Mouse (Mus musculus) neural tube, embryonic 13.5 days (tissue): ENCODE measurements around the gene Dnajb12. TPM values are rescaled to one million over a fixed set of nuclear protein-coding genes. Genes with fewer than 3 reads are reported as not detected.

Source experiments
- ATAC-seq: fragments of 200-750 bp; cut with Nextera tagmentation; 2 replicates; pipeline ENCODE4 v1.8.0; 2017; ENCODE audit warnings: low read depth, mild to moderate bottlenecking, moderate TSS enrichment, moderate library complexity
- H3K27ac ChIP-seq: fragments of 300-500 bp; sonication (generic); replicated peaks from 2 replicates; pipeline ENCODE4 v1.5.1; 2015; ENCODE audit warnings: moderate library complexity, mild to moderate bottlenecking, inconsistent platforms
- H3K27me3 ChIP-seq: fragments of 300-500 bp; sonication (generic); 2 replicates; pipeline ENCODE4 v1.6.1; 2015; ENCODE audit warnings: mild to moderate bottlenecking, inconsistent platforms
- H3K36me3 ChIP-seq: fragments of 300-500 bp; sonication (generic); 2 replicates; pipeline ENCODE4 v1.6.1; 2015; ENCODE audit warnings: mild to moderate bottlenecking, inconsistent platforms
- H3K4me1 ChIP-seq: fragments of 300-500 bp; sonication (generic); replicated peaks from 2 replicates; pipeline ENCODE4 v1.6.1; 2015; ENCODE audit warnings: inconsistent platforms
- H3K4me2 ChIP-seq: fragments of 300-500 bp; sonication (generic); 2 replicates; pipeline ENCODE4 v1.6.1; 2015; ENCODE audit warnings: inconsistent platforms, mild to moderate bottlenecking, moderate library complexity
- H3K4me3 ChIP-seq: fragments of 300-500 bp; sonication (generic); 2 replicates; pipeline ENCODE4 v1.5.1; 2015; ENCODE audit warnings: mild to moderate bottlenecking, inconsistent platforms
- H3K9ac ChIP-seq: fragments of 300-500 bp; sonication (generic); 2 replicates; pipeline ENCODE4 v1.6.1; 2015; ENCODE audit warnings: moderate library complexity, mild to moderate bottlenecking, inconsistent platforms
- H3K9me3 ChIP-seq: fragments of 300-500 bp; sonication (generic); 2 replicates; pipeline ENCODE4 v1.6.1; 2016; ENCODE audit warnings: inconsistent platforms
- WGBS: fragments of 180-500 bp; shearing (Covaris S2); methylation state at CpG from one replicate; pipeline ENCODE4 v1.1.7; 2015; 5-methylcytosine and 5-hydroxymethylcytosine counted together
- polyA plus RNA-seq: library from polyadenylated mRNA; unstranded; fragments of >200 nt; fragmentation: Nextera tagmentation; extraction: Ambion mirVana; gene quantifications from 2 replicates; pipeline ENCODE4 v1.2.1, GENCODE M21; 2015

Dnajb12 gene
- polyA plus RNA-seq, 1 experiment from 2014 or later, result 20.4 TPM

GRCm38 (mm10) chr10:59911091-59911490 lies 31.7 kb downstream of the Dnajb12 start:
- Histone ChIP-seq H3K27ac (peak overlapping the region; percentile 54; the same call in 1 of the 2 replicates), H3K9ac (peak overlapping the region; percentile 58), H3K9me3 (no peaks in the 10 kb centered on the region), H3K27me3 (no peaks in the 10 kb centered on the region), H3K4me3 (0 out of 2 replicates have a peak overlapping the region, but pooled peaks have one; percentile 6), H3K4me2 (peak overlapping the region; percentile 48), H3K4me1 (peaks cover 56% of the 10 kb centered on the region), H3K36me3 (no peaks in the 10 kb centered on the region)
- ATAC-seq, result no peak
- 36% methylated on average over 6 of the region's 6 CpGs for WGBS

- WGBS, result 3% methylated on average over 25 of the region's 25 CpGs
- 0 out of 2 replicates have a peak overlapping the region, but pooled peaks have one; percentile 6 for H3K4me3 ChIP-seq
- peaks cover 62% of the 10 kb centered on the region for H3K4me1 ChIP-seq
- H3K27ac ChIP-seq, result peak overlapping the region; percentile 33; the same call in 1 of the 2 replicates
- H3K36me3 ChIP-seq, result no peaks in the 10 kb centered on the region
- H3K27me3 ChIP-seq, result no peaks in the 10 kb centered on the region
- H3K9ac ChIP-seq, result peak overlapping the region; percentile 58
- peak overlapping the region; percentile 48 for H3K4me2 ChIP-seq
- no peaks in the 10 kb centered on the region for H3K9me3 ChIP-seq
- 0 out of 2 replicates have a peak, but pooled peaks have one; percentile 18 for ATAC-seq
These were observed 32.3 kb downstream of the Dnajb12 start for GRCm38 (mm10) chr10:59911561-59912198.

- Histone ChIP-seq H3K4me1 (peaks cover 40% of the 10 kb centered on the region), H3K9ac (no peak overlapping the region), H3K36me3 (no peaks in the 10 kb centered on the region), H3K27me3 (no peaks in the 10 kb centered on the region), H3K4me2 (no peak overlapping the region), H3K27ac (no peak overlapping the region; the same call in 1 of the 2 replicates), H3K4me3 (no peak overlapping the region), H3K9me3 (no peaks in the 10 kb centered on the region)
- ATAC-seq, result no peak
- WGBS, result 96% methylated on average over 8 of the region's 8 CpGs
These were observed 36.0 kb downstream of the Dnajb12 start for GRCm38 (mm10) chr10:59915196-59915962.

GRCm38 (mm10) chr10:59916159-59916558 lies 36.8 kb downstream of the Dnajb12 start:
- Histone ChIP-seq H3K4me3 (peak overlapping the region; percentile 9), H3K9ac (peak overlapping the region; percentile 49), H3K36me3 (no peaks in the 10 kb centered on the region), H3K27ac (peak overlapping the region; percentile 70), H3K9me3 (no peaks in the 10 kb centered on the region), H3K4me2 (peak overlapping the region; percentile 49), H3K4me1 (peaks cover 42% of the 10 kb centered on the region), H3K27me3 (no peaks in the 10 kb centered on the region)
- 18% methylated on average over 4 of the region's 4 CpGs for WGBS
- ATAC-seq, result no peak

- Histone ChIP-seq H3K4me3 (peak overlapping the region; percentile 9), H3K9me3 (no peaks in the 10 kb centered on the region), H3K36me3 (no peaks in the 10 kb centered on the region), H3K4me1 (peaks cover 42% of the 10 kb centered on the region), H3K9ac (peak overlapping the region; percentile 49), H3K27me3 (no peaks in the 10 kb centered on the region), H3K27ac (peak overlapping the region; percentile 70), H3K4me2 (peak overlapping the region; percentile 49)
- ATAC-seq, result peak; percentile 62
- 3% methylated on average over 10 of the region's 10 CpGs for WGBS
These were observed 37.3 kb downstream of the Dnajb12 start for GRCm38 (mm10) chr10:59916649-59917048.

GRCm38 (mm10) chr10:59918111-59918510 lies 38.8 kb downstream of the Dnajb12 start:
- H3K4me3 ChIP-seq, result no peak overlapping the region
- H3K9me3 ChIP-seq, result no peaks in the 10 kb centered on the region
- no peak overlapping the region for H3K27ac ChIP-seq
- H3K4me2 ChIP-seq, result no peak overlapping the region
- H3K27me3 ChIP-seq, result no peaks in the 10 kb centered on the region
- H3K36me3 ChIP-seq, result no peaks in the 10 kb centered on the region
- peaks cover 31% of the 10 kb centered on the region for H3K4me1 ChIP-seq
- H3K9ac ChIP-seq, result no peak overlapping the region
- no peak for ATAC-seq
- 89% methylated on average over 4 of the region's 4 CpGs for WGBS

- H3K9ac ChIP-seq, result no peak overlapping the region
- ATAC-seq, result no peak
- H3K9me3 ChIP-seq, result no peaks in the 10 kb centered on the region
- H3K36me3 ChIP-seq, result no peaks in the 10 kb centered on the region
- peak overlapping the region; percentile 79; the same call in 1 of the 2 replicates for H3K27ac ChIP-seq
- peaks cover 31% of the 10 kb centered on the region for H3K4me1 ChIP-seq
- no peak overlapping the region for H3K4me3 ChIP-seq
- no peak overlapping the region for H3K4me2 ChIP-seq
- no peaks in the 10 kb centered on the region for H3K27me3 ChIP-seq
- 53% methylated on average over 15 of the region's 15 CpGs for WGBS
These were observed 40.3 kb downstream of the Dnajb12 start for GRCm38 (mm10) chr10:59919494-59920181.

- ATAC-seq, result no peak; the same call in 1 of the 2 replicates
- H3K27ac ChIP-seq, result peak overlapping the region; percentile 79
- peak overlapping the region; percentile 67 for H3K4me2 ChIP-seq
- H3K9ac ChIP-seq, result peak overlapping the region; percentile 55
- peak overlapping the region; percentile 35 for H3K4me3 ChIP-seq
- peaks cover 31% of the 10 kb centered on the region for H3K4me1 ChIP-seq
- H3K36me3 ChIP-seq, result no peaks in the 10 kb centered on the region
- no peaks in the 10 kb centered on the region for H3K27me3 ChIP-seq
- no peaks in the 10 kb centered on the region for H3K9me3 ChIP-seq
- WGBS, result 18% methylated on average over 7 of the region's 7 CpGs
These were observed 41.1 kb downstream of the Dnajb12 start for GRCm38 (mm10) chr10:59920485-59920809.

GRCm38 (mm10) chr10:59920810-59921681 lies 41.7 kb downstream of the Dnajb12 start:
- Histone ChIP-seq H3K4me3 (peak overlapping the region; percentile 35), H3K27me3 (no peaks in the 10 kb centered on the region), H3K4me2 (peak overlapping the region; percentile 67), H3K9me3 (no peaks in the 10 kb centered on the region), H3K27ac (peak overlapping the region; percentile 79), H3K9ac (peak overlapping the region; percentile 55), H3K36me3 (no peaks in the 10 kb centered on the region), H3K4me1 (peaks cover 28% of the 10 kb centered on the region)
- ATAC-seq, result peak; percentile 66
- WGBS, result 3% methylated on average over 33 of the region's 33 CpGs

GRCm38 (mm10) chr10:59923493-59923892 lies 44.1 kb downstream of the Dnajb12 start:
- Histone ChIP-seq H3K4me2 (no peak overlapping the region), H3K4me1 (peaks cover 18% of the 10 kb centered on the region), H3K27me3 (no peaks in the 10 kb centered on the region), H3K4me3 (no peak overlapping the region), H3K36me3 (no peaks in the 10 kb centered on the region), H3K9ac (no peak overlapping the region), H3K27ac (no peak overlapping the region), H3K9me3 (no peaks in the 10 kb centered on the region)
- WGBS, result 90% methylated on average over 2 of the region's 2 CpGs
- no peak for ATAC-seq

GRCm38 (mm10) chr10:59924305-59924704 lies 44.9 kb downstream of the Dnajb12 start:
- no peak overlapping the region for H3K9ac ChIP-seq
- H3K9me3 ChIP-seq, result no peaks in the 10 kb centered on the region
- no peak for ATAC-seq
- no peak overlapping the region for H3K4me3 ChIP-seq
- H3K36me3 ChIP-seq, result no peaks in the 10 kb centered on the region
- H3K27me3 ChIP-seq, result no peaks in the 10 kb centered on the region
- H3K4me1 ChIP-seq, result peaks cover 18% of the 10 kb centered on the region
- WGBS, result 53% methylated on average over 3 of the region's 3 CpGs
- no peak overlapping the region for H3K4me2 ChIP-seq
- no peak overlapping the region for H3K27ac ChIP-seq
